Mouse (Mus musculus) embryonic fibroblast, embryonic 13.5 days (primary cell): ENCODE data around the gene Ifrd1. TPM values are rescaled to one million over a fixed set of nuclear protein-coding genes. Genes with fewer than 3 reads are reported as not detected.

Source experiments
- H3K27ac ChIP-seq: 2 replicates; pipeline ENCODE4 v1.5.1; 2012; ENCODE audit warnings: low read length, control low read depth, inconsistent platforms; ENCODE audit not compliant: insufficient read depth
- H3K4me1 ChIP-seq: 2 replicates; pipeline ENCODE4 v1.6.1; 2011; ENCODE audit warnings: low read length; ENCODE audit not compliant: control insufficient read depth, insufficient read depth
- H3K4me3 ChIP-seq: 2 replicates; pipeline ENCODE4 v1.5.1; 2011; ENCODE audit warnings: mild to moderate bottlenecking, control low read depth, low read length; ENCODE audit not compliant: insufficient read depth
- CTCF ChIP-seq: IDR thresholded peaks from 2 replicates; pipeline ENCODE4 v1.5.1; 2011; ENCODE audit warnings: mild to moderate bottlenecking, control low read depth, low read length, moderate library complexity, borderline replicate concordance; ENCODE audit not compliant: insufficient read depth
- POLR2A ChIP-seq: IDR thresholded peaks from 2 replicates; pipeline ENCODE4 v1.6.1; 2011; ENCODE audit warnings: low read depth, mild to moderate bottlenecking, control low read depth, low read length, moderate library complexity
- polyA plus RNA-seq: library from polyadenylated mRNA; stranded (reverse); fragments of >200 nt; gene quantifications from 2 replicates; pipeline ENCODE4 v1.2.4, GENCODE M21; 2011; ENCODE audit warnings: low read depth; ENCODE audit not compliant: missing spikeins, insufficient read length

Gene Ifrd1
- polyA plus RNA-seq: 151 and 161 TPM in 2 replicates

GRCm38 (mm10) chr12:40248454-40249180 lies at the start of gene Ifrd1:
TSS of gene Ifrd1 (minus strand) at chr12:40248504.
- TF ChIP-seq CTCF: no peak
- no peak for TF ChIP-seq POLR2A
- peaks cover 8% of the 10 kb centered on the region for H3K4me1 ChIP-seq
- no peak within 1 kb of the TSS for H3K27ac ChIP-seq
- H3K4me3 ChIP-seq: no peak within 1 kb of the TSS

- no peaks in the 10 kb centered on the region for H3K4me1 ChIP-seq
- TF ChIP-seq POLR2A (no peak), CTCF (no peak)
- no peak overlapping the region for H3K27ac ChIP-seq
These were observed 38.2 kb upstream of the Ifrd1 start for GRCm38 (mm10) chr12:40286539-40286938.

GRCm38 (mm10) chr12:40280596-40281325 lies 32.5 kb upstream of the Ifrd1 start:
- Histone ChIP-seq H3K27ac (no peak overlapping the region), H3K4me1 (no peaks in the 10 kb centered on the region), H3K4me3 (no peak overlapping the region)
- TF ChIP-seq CTCF (no peak), POLR2A (no peak)

More at GRCm38 (mm10) chr12:40286539-40286938, 38.2 kb upstream of the Ifrd1 start:
- no peak overlapping the region for H3K4me3 ChIP-seq

GRCm38 (mm10) chr12:40277581-40277980 lies 29.3 kb upstream of the Ifrd1 start:
- TF ChIP-seq POLR2A: no peak
- TF ChIP-seq CTCF: no peak
- H3K27ac ChIP-seq: no peak overlapping the region
- no peak overlapping the region for H3K4me3 ChIP-seq
- no peaks in the 10 kb centered on the region for H3K4me1 ChIP-seq

- no peaks in the 10 kb centered on the region for H3K4me1 ChIP-seq
- H3K4me3 ChIP-seq: no peak overlapping the region
- no peak overlapping the region for H3K27ac ChIP-seq
- TF ChIP-seq POLR2A: no peak
- TF ChIP-seq CTCF: no peak
These were observed 26.6 kb upstream of the Ifrd1 start for GRCm38 (mm10) chr12:40274931-40275330.

GRCm38 (mm10) chr12:40273339-40273738 lies 25.0 kb upstream of the Ifrd1 start:
- no peak for TF ChIP-seq CTCF
- no peak for TF ChIP-seq POLR2A
- H3K4me3 ChIP-seq: no peak overlapping the region
- no peaks in the 10 kb centered on the region for H3K4me1 ChIP-seq
- no peak overlapping the region for H3K27ac ChIP-seq

GRCm38 (mm10) chr12:40272710-40273109 lies 24.4 kb upstream of the Ifrd1 start:
- H3K4me1 ChIP-seq: no peaks in the 10 kb centered on the region
- TF ChIP-seq POLR2A (no peak), CTCF (no peak)
- no peak overlapping the region for H3K4me3 ChIP-seq
- H3K27ac ChIP-seq: no peak overlapping the region

GRCm38 (mm10) chr12:40268313-40268712 lies 20.0 kb upstream of the Ifrd1 start:
- Histone ChIP-seq H3K4me1 (no peaks in the 10 kb centered on the region), H3K4me3 (no peak overlapping the region), H3K27ac (no peak overlapping the region)
- TF ChIP-seq POLR2A (no peak), CTCF (no peak)

- TF ChIP-seq POLR2A (no peak), CTCF (no peak)
- Histone ChIP-seq H3K27ac (no peak overlapping the region), H3K4me1 (no peaks in the 10 kb centered on the region), H3K4me3 (no peak overlapping the region)
These were observed 15.4 kb upstream of the Ifrd1 start for GRCm38 (mm10) chr12:40263712-40264111.

GRCm38 (mm10) chr12:40263006-40263405 lies 14.7 kb upstream of the Ifrd1 start:
- Histone ChIP-seq H3K4me3 (no peak overlapping the region), H3K4me1 (no peaks in the 10 kb centered on the region), H3K27ac (no peak overlapping the region)
- no peak for TF ChIP-seq POLR2A
- no peak for TF ChIP-seq CTCF
